Mouse (Mus musculus): ENCODE results near the gene Dbnl. TPM values are rescaled to one million over a fixed set of nuclear protein-coding genes. Genes with fewer than 3 reads are reported as not detected.

Dbnl gene
- polyA plus RNA-seq, 1 experiment from 2014 or later: 131 TPM

DNA sequence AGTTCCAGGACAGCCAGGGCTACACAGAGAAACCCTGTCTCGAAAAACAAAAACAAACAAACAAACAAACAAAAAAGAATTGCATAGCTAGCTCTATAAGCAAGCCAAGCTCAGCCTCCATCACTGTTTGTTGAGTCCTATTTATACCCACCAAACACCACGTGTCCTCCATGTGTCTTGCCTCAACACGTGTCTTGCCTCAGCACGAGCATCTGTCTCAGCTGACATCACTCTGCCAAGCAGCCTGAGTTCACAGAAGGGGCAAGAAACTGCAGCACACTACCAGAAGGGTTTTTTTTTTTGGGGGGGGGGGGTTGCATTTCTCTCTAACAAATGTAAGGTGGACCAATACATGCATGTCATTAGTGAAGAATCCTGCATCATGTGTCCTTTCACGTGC lies 62.2 kb downstream of the Dbnl start:
- no peaks in the 10 kb centered on the region for H3K9me3 ChIP-seq (replicated peaks)
- no peaks in the 10 kb centered on the region for H3K36me3 ChIP-seq
- peaks cover 3% of the 10 kb centered on the region; the same call in 1 of the 2 replicates for H3K4me1 ChIP-seq
- no peak overlapping the region for H3K4me3 ChIP-seq
- no peak for DNase-seq (ENCODE audit: low spot score)
- H3K27me3 ChIP-seq (ENCODE audit: low read depth, poor library complexity, severe bottlenecking): no peaks in the 10 kb centered on the region
- H3K27ac ChIP-seq: no peak overlapping the region
- WGBS: 62% methylated on average over 5 of the region's 5 CpGs

Other genes starting within 250 kb of the Dbnl start
- gene Ccdc117, start 246.3 kb upstream of the Dbnl start, polyA plus RNA-seq (2016; fragmentation: Nextera tagmentation; extraction: Ambion mirVana): 31.8 and 38.7 TPM in 2 replicates
- gene Ankrd36, start 218.8 kb upstream of the Dbnl start, polyA plus RNA-seq (2016; fragmentation: Nextera tagmentation; extraction: Ambion mirVana): not detected in 2 replicates
- gene Mrps24, start 72.8 kb upstream of the Dbnl start, polyA plus RNA-seq (2016; fragmentation: Nextera tagmentation; extraction: Ambion mirVana): 155 and 158 TPM in 2 replicates
- gene Urgcp, start 26.1 kb upstream of the Dbnl start, polyA plus RNA-seq (2016; fragmentation: Nextera tagmentation; extraction: Ambion mirVana): 15.4 and 20.3 TPM in 2 replicates
- gene Pgam2, start 15.2 kb downstream of the Dbnl start, polyA plus RNA-seq (2016; fragmentation: Nextera tagmentation; extraction: Ambion mirVana): 4.1 and 9.6 TPM in 2 replicates
- 7.1 and 10.3 TPM in 2 replicates for gene Polm, start 49.5 kb downstream of the Dbnl start, polyA plus RNA-seq (2016; fragmentation: Nextera tagmentation; extraction: Ambion mirVana)
- gene Aebp1, start 73.5 kb downstream of the Dbnl start, polyA plus RNA-seq (2016; fragmentation: Nextera tagmentation; extraction: Ambion mirVana): 8.2 TPM in 2 replicates
- gene Pold2, start 89.8 kb downstream of the Dbnl start, polyA plus RNA-seq (2016; fragmentation: Nextera tagmentation; extraction: Ambion mirVana): 165 and 175 TPM in 2 replicates
- gene Myl7, start 110.3 kb downstream of the Dbnl start, polyA plus RNA-seq (2016; fragmentation: Nextera tagmentation; extraction: Ambion mirVana): 6.8 and 8.0 TPM in 2 replicates
- 0.55 and 1.3 TPM in 2 replicates for gene Gck, start 161.6 kb downstream of the Dbnl start, polyA plus RNA-seq (2016; fragmentation: Nextera tagmentation; extraction: Ambion mirVana)
- gene Ykt6, start 167.2 kb downstream of the Dbnl start, polyA plus RNA-seq (2016; fragmentation: Nextera tagmentation; extraction: Ambion mirVana): 55.5 and 65.5 TPM in 2 replicates

Data from limb, embryonic 10.5 days (tissue).